Mouse (Mus musculus) liver, embryonic 14.5 days (tissue): ENCODE results near the gene Bace1. TPM values are rescaled to one million over a fixed set of nuclear protein-coding genes. Genes with fewer than 3 reads are reported as not detected.
A peak's percentile ranks its signal among the peaks of the same experiment; 100 is the strongest.

Source experiments
- ATAC-seq: fragments of 200-750 bp; cut with Nextera tagmentation; 2 replicates; pipeline ENCODE4 v1.8.0; 2017; ENCODE audit warnings: moderate number of reproducible peaks, mild to moderate bottlenecking, moderate library complexity; ENCODE audit not compliant: insufficient read depth
- DNase-seq, 3 experiments: peaks; one replicate each; pipeline ENCODE4 v3.0.0-alpha.2; 2012 to 2013; ENCODE audit warnings: low read depth in 3 of 3, low spot score in 3 of 3
- H3K27ac ChIP-seq: fragments of 300-500 bp; sonication (generic); 2 replicates; pipeline ENCODE4 v1.5.1; 2014; ENCODE audit warnings: moderate library complexity, mild to moderate bottlenecking, control low read depth, inconsistent platforms
- H3K27me3 ChIP-seq: fragments of 300-500 bp; sonication (generic); 2 replicates; pipeline ENCODE4 v1.6.1; 2014; ENCODE audit warnings: mild to moderate bottlenecking, low read length, moderate library complexity; ENCODE audit not compliant: control insufficient read depth, insufficient read depth
- H3K36me3 ChIP-seq: fragments of 300-500 bp; sonication (generic); replicated peaks from 2 replicates; pipeline ENCODE4 v1.6.1; 2014; ENCODE audit warnings: low read depth; ENCODE audit not compliant: control insufficient read depth, insufficient read depth
- H3K4me1 ChIP-seq, 2 experiments: fragments of 200-500 bp in 1 of 2; fragments of 300-500 bp in 1 of 2; sonication (generic) in 1 of 2; replicated peaks; 2 replicates each; pipeline ENCODE4 v1.6.1; 2012 to 2014; ENCODE audit warnings: antibody characterized with exemption in 1 of 2, inconsistent platforms in 1 of 2, low read length in 1 of 2; ENCODE audit not compliant: control insufficient read depth in 2 of 2, insufficient read depth in 2 of 2
- H3K4me2 ChIP-seq: fragments of 300-500 bp; sonication (generic); 2 replicates; pipeline ENCODE4 v1.6.1; 2014; ENCODE audit warnings: low read depth, mild to moderate bottlenecking, control low read depth, moderate library complexity
- H3K4me3 ChIP-seq, 2 experiments: fragments of 200-500 bp in 1 of 2; fragments of 300-500 bp in 1 of 2; sonication (generic) in 1 of 2; 2 replicates each; pipeline ENCODE4 v1.5.1; 2012 to 2014; ENCODE audit warnings: low read depth in 2 of 2, low read length in 2 of 2, mild to moderate bottlenecking in 2 of 2, control low read depth in 1 of 2, inconsistent platforms in 1 of 2, moderate library complexity in 1 of 2; ENCODE audit not compliant: insufficient read depth in 1 of 2
- H3K9ac ChIP-seq: fragments of 300-500 bp; sonication (generic); replicated peaks from 2 replicates; pipeline ENCODE4 v1.6.1; 2014; ENCODE audit warnings: mild to moderate bottlenecking, control low read depth, moderate library complexity
- H3K9me3 ChIP-seq: fragments of 300-500 bp; sonication (generic); 2 replicates; pipeline ENCODE4 v1.6.1; 2016; ENCODE audit warnings: low read length, mixed read lengths; ENCODE audit not compliant: control insufficient read depth
- CTCF ChIP-seq: IDR thresholded peaks from 2 replicates; pipeline ENCODE4 v1.5.1; 2016; ENCODE audit warnings: antibody characterized with exemption, low read depth, control low read depth
- EP300 ChIP-seq: IDR thresholded peaks from 2 replicates; pipeline ENCODE4 v1.6.1; 2016; ENCODE audit warnings: antibody characterized with exemption, low read depth
- WGBS: fragments of 180-500 bp; shearing (Covaris S2); extraction: QIAGEN DNeasy Blood & Tissue Kit; methylation state at CpG from one replicate; pipeline ENCODE4 v1.1.7; 2014; ENCODE audit not compliant: insufficient replicate concordance; 5-methylcytosine and 5-hydroxymethylcytosine counted together
- polyA plus RNA-seq, 2 experiments: library from polyadenylated mRNA; depleted of rRNA in 1 of 2; stranded (reverse) in 1 of 2; unstranded in 1 of 2; fragments of >200 nt; fragmentation: Nextera tagmentation in 1 of 2; extraction: Ambion mirVana in 1 of 2; gene quantifications; 2 replicates each; pipeline versions ENCODE4 v1.2.1 to v1.2.3; 2012 to 2014

Gene Bace1
- polyA plus RNA-seq (2012; rRNA removed): 3.1 and 3.4 TPM in 2 replicates
- polyA plus RNA-seq (2014; fragmentation: Nextera tagmentation; extraction: Ambion mirVana): 3.6 and 4.2 TPM in 2 replicates

GRCm38 (mm10) chr9:45838434-45839138 lies at the start of gene Bace1:
TSS of gene Bace1 (plus strand) at chr9:45838580.
- H3K27me3 ChIP-seq: peaks cover 12% of the 10 kb centered on the region
- DNase-seq: no peak
- H3K4me3 ChIP-seq: peak within 1 kb of the TSS; percentile 56 to 61
- H3K36me3 ChIP-seq: no peaks in the 10 kb centered on the region
- H3K4me2 ChIP-seq: peak within 1 kb of the TSS; percentile 48
- WGBS: 1% methylated on average over 40 of the region's 40 CpGs
- no peaks in the 10 kb centered on the region for H3K9me3 ChIP-seq
- H3K4me1 ChIP-seq: peaks cover 0 to 15% of the 10 kb centered on the region in 2 experiments; a peak in 3 of 4 replicates
- TF ChIP-seq EP300: no peak
- 0 out of 2 replicates have a peak, but pooled peaks have one; percentile 9 for TF ChIP-seq CTCF
- peak within 1 kb of the TSS; percentile 36 for H3K9ac ChIP-seq
- no peak within 1 kb of the TSS for H3K27ac ChIP-seq
- ATAC-seq: peak; percentile 42

- TF ChIP-seq EP300 (no peak), CTCF (no peak)
- WGBS: 66% methylated on average over 8 of the region's 8 CpGs
- DNase-seq (no peak), ATAC-seq (no peak)
- Histone ChIP-seq H3K9ac (no peak overlapping the region), H3K36me3 (no peaks in the 10 kb centered on the region), H3K9me3 (no peaks in the 10 kb centered on the region), H3K4me2 (no peak overlapping the region), H3K27ac (no peak overlapping the region), H3K4me3 (no peak overlapping the region), H3K27me3 (no peaks in the 10 kb centered on the region), H3K4me1 (peaks cover 8 to 16% of the 10 kb centered on the region in 2 experiments)
These were observed 46.8 kb upstream of the Bace1 start for GRCm38 (mm10) chr9:45791456-45792142.

- DNase-seq (no peak), ATAC-seq (no peak)
- WGBS: 85% methylated on average over 1 of the region's 1 CpGs
- Histone ChIP-seq H3K4me1 (peaks cover 8 to 14% of the 10 kb centered on the region in 2 experiments), H3K36me3 (no peaks in the 10 kb centered on the region), H3K9ac (no peak overlapping the region), H3K4me2 (no peak overlapping the region), H3K27ac (no peak overlapping the region), H3K27me3 (no peaks in the 10 kb centered on the region), H3K9me3 (no peaks in the 10 kb centered on the region), H3K4me3 (no peak overlapping the region)
- TF ChIP-seq EP300: no peak
- no peak for TF ChIP-seq CTCF
These were observed 46.1 kb upstream of the Bace1 start for GRCm38 (mm10) chr9:45792235-45792634.

GRCm38 (mm10) chr9:45793697-45794096 lies 44.7 kb upstream of the Bace1 start:
- Histone ChIP-seq H3K4me1 (peaks cover 0 to 5% of the 10 kb centered on the region in 2 experiments; a peak in 1 of 4 replicates), H3K27ac (no peak overlapping the region), H3K4me2 (no peak overlapping the region), H3K27me3 (no peaks in the 10 kb centered on the region), H3K36me3 (no peaks in the 10 kb centered on the region), H3K9ac (no peak overlapping the region), H3K4me3 (no peak overlapping the region), H3K9me3 (no peaks in the 10 kb centered on the region)
- WGBS: 75% methylated on average over 6 of the region's 6 CpGs
- TF ChIP-seq CTCF (no peak), EP300 (no peak)
- DNase-seq (no peak), ATAC-seq (no peak)

- ATAC-seq (no peak), DNase-seq (no peak)
- Histone ChIP-seq H3K36me3 (no peaks in the 10 kb centered on the region), H3K27me3 (no peaks in the 10 kb centered on the region), H3K9me3 (no peaks in the 10 kb centered on the region), H3K4me1 (0 out of 4 replicates have a peak, but pooled peaks cover 0 to 3% of the 10 kb centered on the region in 2 experiments), H3K4me3 (no peak overlapping the region), H3K27ac (no peak overlapping the region), H3K9ac (no peak overlapping the region), H3K4me2 (no peak overlapping the region)
- 67% methylated on average over 5 of the region's 5 CpGs for WGBS
- TF ChIP-seq EP300 (no peak), CTCF (no peak)
These were observed 42.7 kb upstream of the Bace1 start for GRCm38 (mm10) chr9:45795722-45796121.
